Mouse (Mus musculus) G1E (cell line): ENCODE measurements at regions not wholly inside any gene's neighbourhood (a gene's known extent, or its start where the extent isn't known, plus 50 kb on each side); places are given as distances from the start of the nearest gene placed in this dataset.

Experiments
- CTCF ChIP-seq: IDR thresholded peaks from 2 replicates; pipeline ENCODE4 v1.5.1; 2012; ENCODE audit warnings: low read depth, low read length, inconsistent platforms, mixed read lengths
- GATA1 ChIP-seq: IDR thresholded peaks from 2 replicates; pipeline ENCODE4 v1.6.1; 2012; ENCODE audit warnings: borderline replicate concordance, low read length, inconsistent platforms, mixed read lengths
- GATA2 ChIP-seq: IDR thresholded peaks from 2 replicates; pipeline ENCODE4 v1.6.1; 2012; ENCODE audit warnings: low read depth, low read length, inconsistent platforms, borderline replicate concordance
- POLR2AphosphoS5 ChIP-seq: IDR thresholded peaks from 2 replicates; pipeline ENCODE4 v1.6.1; 2012; ENCODE audit warnings: low read depth, low read length, inconsistent platforms; ENCODE audit not compliant: insufficient replicate concordance
- TAL1 ChIP-seq: conservative IDR thresholded peaks from 2 replicates; pipeline ENCODE4 v1.6.1; 2012; ENCODE audit warnings: low read depth, low read length, inconsistent platforms, mixed read lengths

DNA sequence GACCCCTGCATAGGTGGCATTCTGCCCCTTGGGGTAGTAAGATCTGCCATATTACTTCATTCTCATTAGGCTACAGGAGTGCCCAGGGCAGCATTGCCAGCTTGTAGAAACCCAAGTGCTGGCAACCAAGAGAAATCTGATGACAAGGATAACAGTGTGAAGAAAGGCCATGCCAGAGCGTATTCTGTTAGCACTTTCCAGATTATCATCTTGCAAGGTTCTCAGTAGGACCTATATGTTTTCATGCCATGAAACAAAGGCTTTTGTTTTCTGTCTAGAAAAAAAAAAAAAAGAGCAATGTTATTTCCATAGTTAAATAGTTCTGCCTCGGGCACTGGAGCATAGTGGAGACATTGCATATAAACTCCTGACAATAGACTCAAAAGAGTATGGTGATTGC is 478.8 kb upstream of the 4930412O13Rik start:
- TF ChIP-seq CTCF: no peak
- TF ChIP-seq GATA2: no peak
- TF ChIP-seq GATA1: no peak
- TF ChIP-seq POLR2AphosphoS5: no peak
- no peak for TF ChIP-seq TAL1
